Mouse (Mus musculus) forebrain, embryonic 11.5 days (tissue): ENCODE results near the gene 1500015O10Rik. TPM values are rescaled to one million over a fixed set of nuclear protein-coding genes. Genes with fewer than 3 reads are reported as not detected.

ENCODE experiments used
- ATAC-seq: fragments of 200-750 bp; cut with Nextera tagmentation; replicated peaks from 2 replicates; pipeline ENCODE4 v1.8.0; 2017; ENCODE audit warnings: moderate TSS enrichment; ENCODE audit not compliant: low FRiP score
- DNase-seq: peaks from one replicate; pipeline ENCODE4 v3.0.0-alpha.2; 2017; ENCODE audit warnings: low spot score
- H3K27ac ChIP-seq: fragments of 300-500 bp; sonication (generic); 2 replicates; pipeline ENCODE4 v1.5.1; 2014; ENCODE audit warnings: low read depth, low read length
- H3K27me3 ChIP-seq: fragments of 300-500 bp; sonication (generic); 2 replicates; pipeline ENCODE4 v1.6.1; 2014; ENCODE audit warnings: mild to moderate bottlenecking, low read length, mixed read lengths; ENCODE audit not compliant: control insufficient read depth, insufficient read depth
- H3K36me3 ChIP-seq: fragments of 300-500 bp; sonication (generic); 2 replicates; pipeline ENCODE4 v1.6.1; 2014; ENCODE audit warnings: mild to moderate bottlenecking, low read length, moderate library complexity, mixed read lengths; ENCODE audit not compliant: control insufficient read depth, insufficient read depth
- H3K4me1 ChIP-seq: fragments of 300-500 bp; sonication (generic); replicated peaks from 2 replicates; pipeline ENCODE4 v1.6.1; 2014; ENCODE audit warnings: low read length, mixed read lengths; ENCODE audit not compliant: control insufficient read depth, insufficient read depth
- H3K4me2 ChIP-seq: fragments of 300-500 bp; sonication (generic); 2 replicates; pipeline ENCODE4 v1.6.1; 2014; ENCODE audit warnings: low read depth, mild to moderate bottlenecking, low read length, moderate library complexity, mixed read lengths; ENCODE audit not compliant: severe bottlenecking
- H3K4me3 ChIP-seq: fragments of 300-500 bp; sonication (generic); 2 replicates; pipeline ENCODE4 v1.5.1; 2014; ENCODE audit warnings: low read depth, low read length
- H3K9ac ChIP-seq: fragments of 300-500 bp; sonication (generic); 2 replicates; pipeline ENCODE4 v1.6.1; 2014; ENCODE audit warnings: low read length
- H3K9me3 ChIP-seq: fragments of 300-500 bp; sonication (generic); 2 replicates; pipeline ENCODE4 v1.6.1; 2016; ENCODE audit warnings: low read length, mixed read lengths; ENCODE audit not compliant: control insufficient read depth
- WGBS: fragments of 180-500 bp; shearing (Covaris S2); extraction: QIAGEN DNeasy Blood & Tissue Kit; methylation state at CpG from one replicate; pipeline ENCODE4 v1.1.7; 2014; 5-methylcytosine and 5-hydroxymethylcytosine counted together
- polyA plus RNA-seq: library from polyadenylated mRNA; unstranded; fragments of >200 nt; fragmentation: Nextera tagmentation; extraction: Ambion mirVana; gene quantifications from 2 replicates; pipeline ENCODE4 v1.2.1, GENCODE M21; 2014

1500015O10Rik gene
- polyA plus RNA-seq, result 0.61 and 0.79 TPM in 2 replicates

DNA sequence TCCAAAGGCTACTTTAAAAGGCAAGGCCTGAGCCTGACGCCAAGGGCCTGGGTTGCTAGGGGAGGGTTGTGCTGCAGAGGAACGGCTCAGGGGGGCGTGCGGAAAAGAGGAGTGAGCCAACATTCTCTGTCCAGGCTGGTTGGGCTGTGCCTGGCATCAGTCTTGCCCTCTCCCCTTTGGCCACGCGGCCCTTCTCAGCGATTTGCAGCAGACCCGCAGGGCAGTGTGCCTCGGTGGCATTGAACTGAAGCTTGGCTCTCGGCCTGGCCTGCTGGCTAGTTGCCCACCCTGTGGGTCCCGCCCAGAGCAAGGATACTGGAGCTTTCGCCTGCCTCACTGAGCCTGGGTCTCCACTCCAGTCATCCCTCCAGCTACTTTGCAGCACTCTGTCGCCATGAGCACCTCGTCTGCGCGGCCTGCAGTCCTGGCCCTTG, at the start of gene 1500015O10Rik:
1500015O10Rik (plus strand) TSS at position 112 of the 434 bp plus-strand sequence.
- Histone ChIP-seq H3K9ac (no peak within 1 kb of the TSS), H3K36me3 (no peaks in the 10 kb centered on the region), H3K9me3 (no peaks in the 10 kb centered on the region), H3K27ac (no peak within 1 kb of the TSS), H3K4me2 (no peak within 1 kb of the TSS), H3K27me3 (no peaks in the 10 kb centered on the region), H3K4me1 (no peaks in the 10 kb centered on the region), H3K4me3 (no peak within 1 kb of the TSS)
- WGBS, result 67% methylated on average over 16 of the region's 16 CpGs
- DNase-seq (no peak), ATAC-seq (0 out of 2 replicates have a peak, but pooled peaks have one; percentile 15)

- Histone ChIP-seq H3K4me2 (no peak overlapping the region), H3K9me3 (no peaks in the 10 kb centered on the region; the same call in 1 of the 2 replicates), H3K4me3 (no peak overlapping the region), H3K36me3 (no peaks in the 10 kb centered on the region), H3K9ac (no peak overlapping the region), H3K27me3 (no peaks in the 10 kb centered on the region), H3K27ac (no peak overlapping the region), H3K4me1 (no peaks in the 10 kb centered on the region)
- ATAC-seq, result no peak
- no peak for DNase-seq
- WGBS, result 93% methylated on average over 13 of the region's 13 CpGs
These were observed 40.4 kb upstream of the 1500015O10Rik start for GRCm38 (mm10) chr1:43689983-43690382.

DNA sequence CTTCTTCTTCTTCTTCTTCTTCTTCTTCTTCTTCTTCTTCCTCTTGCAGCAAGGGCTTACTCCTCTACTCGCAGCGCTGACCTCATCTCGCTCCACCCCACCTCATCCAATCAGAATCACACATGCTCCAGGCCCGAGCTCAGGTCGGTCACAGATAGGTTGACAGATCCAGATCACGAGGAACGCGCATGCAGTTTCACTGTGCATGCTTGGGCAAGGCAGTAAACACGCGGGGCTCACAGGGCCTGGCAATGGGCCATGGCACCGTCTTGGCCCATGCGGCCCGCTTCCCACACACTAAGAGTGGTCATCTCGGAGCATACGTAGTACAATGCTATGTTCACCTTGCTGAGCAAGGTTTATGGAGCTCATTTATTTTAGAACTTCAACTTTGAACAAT, 39.9 kb upstream of the 1500015O10Rik start:
- no peak for DNase-seq
- ATAC-seq, result no peak
- no peak overlapping the region for H3K9ac ChIP-seq
- H3K27me3 ChIP-seq, result no peaks in the 10 kb centered on the region
- 94% methylated on average over 15 of the region's 15 CpGs for WGBS
- no peaks in the 10 kb centered on the region for H3K4me1 ChIP-seq
- no peak overlapping the region for H3K4me2 ChIP-seq
- H3K27ac ChIP-seq, result no peak overlapping the region
- H3K4me3 ChIP-seq, result no peak overlapping the region
- no peaks in the 10 kb centered on the region for H3K36me3 ChIP-seq
- no peaks in the 10 kb centered on the region; the same call in 1 of the 2 replicates for H3K9me3 ChIP-seq

DNA sequence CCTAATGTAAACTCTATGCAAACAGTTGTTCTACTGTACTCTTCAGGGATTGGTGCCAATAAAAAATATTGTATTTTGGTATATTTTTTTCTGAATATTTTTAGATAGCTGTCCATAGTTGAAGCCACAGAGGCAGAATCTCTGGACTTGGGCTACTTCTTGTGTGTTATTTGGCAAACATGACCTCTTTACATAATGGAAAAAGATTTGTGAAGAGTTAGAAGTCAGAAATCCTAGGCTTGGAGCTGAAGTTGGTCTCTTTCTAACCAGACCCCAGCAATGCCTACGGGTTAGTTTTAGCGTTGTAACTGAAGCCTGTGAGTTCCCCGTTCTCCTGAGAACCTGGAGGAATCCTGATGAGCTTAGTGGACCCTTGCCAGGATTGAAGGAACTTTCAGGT, 36.3 kb upstream of the 1500015O10Rik start:
- DNase-seq, result no peak
- H3K4me3 ChIP-seq, result no peak overlapping the region
- WGBS, result 85% methylated on average over 3 of the region's 3 CpGs
- no peaks in the 10 kb centered on the region for H3K4me1 ChIP-seq
- H3K9me3 ChIP-seq, result no peaks in the 10 kb centered on the region
- no peaks in the 10 kb centered on the region for H3K27me3 ChIP-seq
- no peak overlapping the region for H3K9ac ChIP-seq
- no peak for ATAC-seq
- no peak overlapping the region for H3K4me2 ChIP-seq
- H3K36me3 ChIP-seq, result no peaks in the 10 kb centered on the region
- H3K27ac ChIP-seq, result no peak overlapping the region

DNA sequence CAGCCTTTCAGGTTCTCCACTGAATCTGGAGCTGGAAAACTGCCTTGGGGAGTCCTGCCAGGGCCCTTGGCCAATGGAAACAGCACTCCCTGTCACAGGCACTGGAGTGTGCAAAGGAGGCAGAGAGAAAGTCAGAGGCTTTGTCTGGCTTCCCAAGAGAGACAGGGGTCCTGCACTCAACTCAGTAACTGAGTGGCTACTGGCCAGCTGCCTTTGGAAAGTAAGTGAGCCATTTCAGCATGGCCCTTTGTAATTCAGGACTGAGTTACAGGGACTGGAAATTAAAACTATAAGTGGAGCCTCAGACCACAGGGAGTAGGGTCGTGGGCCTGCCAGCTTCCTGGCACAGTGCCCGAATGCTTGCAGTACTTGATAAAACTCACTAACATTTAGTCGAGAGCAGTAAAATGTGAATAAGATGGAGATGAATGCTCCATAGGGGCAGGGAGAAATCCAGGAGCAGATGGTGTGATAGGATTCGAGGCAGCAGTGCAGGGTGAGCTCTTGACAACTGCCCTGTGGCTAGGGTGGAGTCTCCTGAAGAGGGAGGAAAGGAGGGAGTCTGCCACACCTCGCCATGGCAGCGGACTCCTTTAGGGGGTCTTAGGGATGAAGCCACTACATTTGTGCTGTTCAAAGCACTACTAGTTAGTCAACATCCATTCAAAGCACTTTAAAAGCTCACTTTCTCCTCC, 35.4 kb upstream of the 1500015O10Rik start:
- no peaks in the 10 kb centered on the region for H3K9me3 ChIP-seq
- no peaks in the 10 kb centered on the region for H3K4me1 ChIP-seq
- H3K4me2 ChIP-seq, result no peak overlapping the region
- H3K27me3 ChIP-seq, result no peaks in the 10 kb centered on the region
- no peak for ATAC-seq
- peak; percentile 47 for DNase-seq
- no peak overlapping the region for H3K27ac ChIP-seq
- H3K9ac ChIP-seq, result no peak overlapping the region
- H3K4me3 ChIP-seq, result no peak overlapping the region
- WGBS, result 56% methylated on average over 6 of the region's 6 CpGs
- H3K36me3 ChIP-seq, result no peaks in the 10 kb centered on the region

DNA sequence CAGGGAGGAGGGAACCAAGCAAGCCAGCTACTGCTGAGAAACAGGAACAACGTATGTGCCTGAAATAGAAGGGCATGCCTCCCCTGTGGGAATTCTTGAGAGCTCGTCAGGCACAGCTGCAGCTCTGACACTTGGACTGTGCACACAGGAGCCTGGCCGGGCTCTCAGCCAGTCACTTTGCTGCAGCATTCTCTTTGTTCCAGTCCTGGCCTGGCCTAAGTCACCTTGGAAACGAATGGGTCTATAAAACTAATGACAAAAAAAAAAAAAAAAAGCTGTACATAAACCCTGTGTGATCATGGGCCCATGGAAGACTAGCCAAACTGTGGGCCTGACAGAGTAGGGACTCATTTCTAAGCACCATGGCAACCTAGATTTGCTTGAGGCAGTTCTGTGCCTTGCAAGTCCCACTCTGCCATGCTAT, 31.8 kb upstream of the 1500015O10Rik start:
- Histone ChIP-seq H3K9me3 (no peaks in the 10 kb centered on the region), H3K4me2 (no peak overlapping the region), H3K27me3 (no peaks in the 10 kb centered on the region), H3K36me3 (no peaks in the 10 kb centered on the region), H3K4me1 (no peaks in the 10 kb centered on the region), H3K9ac (no peak overlapping the region), H3K27ac (no peak overlapping the region), H3K4me3 (no peak overlapping the region)
- ATAC-seq (peak; percentile 86), DNase-seq (peak; percentile 54)
- WGBS, result 13% methylated on average over 4 of the region's 4 CpGs

- no peaks in the 10 kb centered on the region for H3K9me3 ChIP-seq
- ATAC-seq (no peak), DNase-seq (no peak)
- WGBS, result 95% methylated on average over 2 of the region's 2 CpGs
- H3K9ac ChIP-seq, result no peak overlapping the region
- no peak overlapping the region for H3K4me2 ChIP-seq
- H3K4me3 ChIP-seq, result no peak overlapping the region
- no peaks in the 10 kb centered on the region for H3K36me3 ChIP-seq
- H3K27me3 ChIP-seq, result no peaks in the 10 kb centered on the region
- H3K27ac ChIP-seq, result no peak overlapping the region
- no peaks in the 10 kb centered on the region for H3K4me1 ChIP-seq
These were observed 15.6 kb upstream of the 1500015O10Rik start for GRCm38 (mm10) chr1:43714841-43715240.

DNA sequence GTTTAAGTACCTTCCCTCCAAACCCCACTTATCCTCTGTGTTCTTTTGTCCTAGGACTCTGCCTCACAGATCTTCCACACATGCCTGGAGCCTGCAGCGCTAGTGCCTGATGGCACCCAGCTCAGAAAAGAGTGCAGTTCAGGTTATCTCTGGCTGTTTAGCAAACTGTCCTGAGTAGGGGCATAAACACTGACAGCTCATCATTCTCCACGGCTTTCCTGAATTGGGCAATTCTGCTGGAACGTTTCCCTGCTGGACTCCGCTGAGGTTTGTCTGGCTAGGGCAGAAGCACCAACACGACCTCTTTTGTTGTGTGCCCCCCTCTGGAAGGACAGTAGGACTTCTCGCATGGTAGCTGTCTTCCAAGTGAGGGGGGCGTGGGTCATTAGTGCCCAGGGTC, 12.4 kb upstream of the 1500015O10Rik start:
- no peak overlapping the region for H3K27ac ChIP-seq
- H3K27me3 ChIP-seq, result no peaks in the 10 kb centered on the region
- no peaks in the 10 kb centered on the region for H3K9me3 ChIP-seq
- H3K36me3 ChIP-seq, result no peaks in the 10 kb centered on the region
- H3K4me1 ChIP-seq, result no peaks in the 10 kb centered on the region
- no peak for DNase-seq
- H3K4me3 ChIP-seq, result no peak overlapping the region
- H3K4me2 ChIP-seq, result no peak overlapping the region
- no peak for ATAC-seq
- no peak overlapping the region for H3K9ac ChIP-seq
- 82% methylated on average over 7 of the region's 7 CpGs for WGBS

DNA sequence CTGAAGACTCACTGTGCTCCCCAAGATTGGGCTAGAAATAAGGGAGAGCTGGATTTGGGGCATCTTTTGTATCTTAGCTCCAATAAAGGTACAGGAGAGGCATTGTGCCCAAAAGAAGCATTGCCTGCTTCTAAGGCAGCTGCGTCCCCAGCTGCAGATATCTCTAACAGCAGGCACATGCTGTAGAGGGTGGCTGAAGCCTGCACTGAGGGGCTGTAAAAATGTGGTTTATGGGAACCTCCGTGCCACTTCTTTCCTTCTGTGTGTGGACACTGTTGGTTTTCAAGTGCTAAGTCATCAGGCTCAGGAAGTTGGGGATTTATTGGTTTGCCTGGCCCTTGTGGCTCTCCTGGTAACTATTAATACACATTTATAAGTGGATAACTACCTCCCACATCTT, 11.6 kb upstream of the 1500015O10Rik start:
- H3K9me3 ChIP-seq, result no peaks in the 10 kb centered on the region
- ATAC-seq, result no peak

More for the DNA sequence above, 11.6 kb upstream of the 1500015O10Rik start:
- Histone ChIP-seq H3K4me2 (no peak overlapping the region), H3K4me3 (no peak overlapping the region), H3K9ac (no peak overlapping the region), H3K27me3 (no peaks in the 10 kb centered on the region), H3K4me1 (no peaks in the 10 kb centered on the region), H3K36me3 (no peaks in the 10 kb centered on the region), H3K27ac (no peak overlapping the region)
- 83% methylated on average over 2 of the region's 2 CpGs for WGBS
- no peak for DNase-seq
